Mouse (Mus musculus): ENCODE measurements at regions not wholly inside any gene's neighbourhood (a gene's known extent, or its start where the extent isn't known, plus 50 kb on each side); places are given as distances from the start of the nearest gene placed in this dataset.
A peak's percentile ranks its signal among the peaks of the same experiment; 100 is the strongest.

DNA sequence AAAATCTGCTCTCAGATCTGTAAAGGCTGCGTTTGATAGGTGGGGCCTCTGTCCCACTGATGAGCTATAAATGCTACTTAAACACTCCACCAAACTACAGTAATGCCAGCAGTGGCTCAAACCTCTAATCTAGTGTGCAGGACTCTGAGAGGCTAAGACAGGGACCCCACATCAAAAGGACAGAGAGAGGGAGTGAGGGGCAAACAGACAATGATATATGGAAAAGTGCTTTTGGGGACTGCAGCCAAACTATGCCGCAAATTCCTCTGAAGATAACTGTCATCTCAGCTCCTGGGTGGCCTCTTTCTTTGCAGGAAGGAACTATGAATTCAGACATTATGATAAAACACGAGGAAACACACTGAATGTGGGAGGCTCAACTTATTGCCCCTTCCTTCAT is 138.9 kb upstream of the Ddit4l start:
- no peak for DNase-seq

- no peak for DNase-seq
Measured at GRCm38 (mm10) chr3:137482971-137483370, 138.4 kb upstream of the Ddit4l start.

DNA sequence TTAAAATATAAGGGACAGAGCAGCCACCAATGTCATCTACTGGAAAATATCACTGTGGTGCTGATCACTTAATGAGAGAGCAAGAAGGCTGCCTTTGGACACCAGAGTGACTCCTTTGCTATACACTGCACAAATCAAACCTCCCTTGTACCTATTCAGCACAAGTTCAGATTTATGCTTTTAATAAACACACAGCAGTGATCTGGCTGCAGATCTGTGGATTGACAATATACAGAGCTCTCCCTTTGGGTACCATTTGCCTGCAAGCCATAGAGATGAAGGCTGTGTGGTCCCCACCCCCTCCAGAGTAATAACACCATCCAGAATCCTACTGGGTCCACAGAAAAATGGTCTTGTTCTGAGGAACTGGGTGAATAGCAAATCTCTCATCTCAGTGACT is 131.8 kb upstream of the Ddit4l start:
- DNase-seq = no peak

DNA sequence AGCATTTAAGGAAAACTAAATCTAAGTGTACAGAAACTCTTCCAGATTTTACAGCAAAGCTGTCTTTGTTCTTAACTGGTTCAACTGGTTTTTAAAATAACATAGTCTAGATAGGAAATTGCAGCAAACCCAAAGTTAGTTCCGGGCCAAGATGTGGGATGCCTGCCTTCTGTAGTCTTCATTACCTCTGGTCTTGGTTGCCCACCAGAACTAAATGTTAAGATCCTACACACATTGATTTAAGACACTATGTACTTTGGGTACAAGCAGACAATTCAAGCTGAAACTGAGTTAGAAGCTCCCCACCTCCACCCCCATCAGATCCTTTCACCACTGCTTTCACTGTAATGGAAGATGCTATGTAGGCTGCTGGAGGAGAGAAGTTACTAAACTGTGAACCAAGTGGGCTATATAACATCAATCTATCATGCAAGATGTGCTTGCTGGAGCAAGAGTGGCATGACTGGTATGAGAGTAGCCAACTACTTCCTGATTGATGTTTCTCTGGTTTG is 129.8 kb upstream of the Ddit4l start:
- no peak for DNase-seq

DNA sequence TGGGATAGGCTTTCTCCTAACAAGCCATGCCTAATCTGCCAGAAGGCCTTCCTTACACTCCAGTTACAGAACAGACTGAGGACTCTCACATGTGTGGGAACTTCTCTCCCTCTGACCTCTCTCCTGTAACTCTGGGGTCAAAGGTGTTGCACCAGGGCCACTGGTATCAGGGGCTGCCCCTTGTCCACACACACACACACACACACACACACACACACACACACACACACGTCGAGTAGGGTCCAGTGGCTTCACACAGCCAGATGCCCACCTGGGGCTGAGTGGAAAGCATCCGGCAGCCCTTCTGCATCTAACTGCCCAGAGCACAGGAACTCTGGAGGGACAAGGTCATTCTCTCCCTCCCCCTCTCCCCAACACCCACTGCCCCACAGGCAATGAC is 123.1 kb upstream of the Ddit4l start:
- DNase-seq = no peak

- no peak for DNase-seq
Measured at GRCm38 (mm10) chr3:137511283-137511682, 110.1 kb upstream of the Ddit4l start.

GRCm38 (mm10) chr3:137512411-137512810 is 109.0 kb upstream of the Ddit4l start:
- no peak for DNase-seq

DNA sequence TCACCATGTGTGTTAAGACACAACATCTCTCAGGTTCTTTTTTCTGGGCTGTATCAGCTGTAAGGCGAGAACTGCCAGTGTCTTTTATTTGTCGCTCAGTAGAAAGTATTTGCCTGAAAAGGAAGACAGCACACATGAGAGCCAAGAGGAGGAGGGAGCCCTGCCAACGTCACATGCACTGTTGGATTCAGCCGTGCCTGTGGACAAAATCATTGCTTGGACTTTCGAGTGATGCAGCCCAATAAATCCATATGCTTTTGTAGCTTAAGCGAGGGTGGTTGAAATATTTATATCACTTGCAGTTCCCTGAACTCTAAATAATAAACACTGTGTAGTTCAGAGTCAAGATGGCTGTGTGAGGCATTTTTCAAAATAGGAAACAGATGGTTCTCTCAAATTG is 108.4 kb upstream of the Ddit4l start:
- no peak for DNase-seq

DNA sequence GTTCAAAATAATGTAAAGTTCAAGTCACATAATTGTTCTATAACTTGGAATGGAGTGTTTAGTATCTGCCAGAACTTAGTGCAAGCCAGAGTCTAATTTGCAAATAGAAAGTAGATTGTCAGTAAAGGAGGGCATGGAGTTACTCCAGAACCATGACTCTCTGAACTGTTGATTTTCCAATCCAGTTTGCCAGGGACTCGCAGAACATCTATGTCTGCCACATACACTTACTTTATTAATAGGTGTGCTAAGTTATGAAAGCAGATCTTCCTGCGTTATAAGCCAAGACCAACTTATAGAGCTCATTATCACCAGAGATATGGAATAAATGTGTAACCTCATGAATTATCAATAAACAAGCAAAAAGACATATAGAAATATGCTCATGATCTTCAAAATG is 107.2 kb upstream of the Ddit4l start:
- DNase-seq = no peak

DNA sequence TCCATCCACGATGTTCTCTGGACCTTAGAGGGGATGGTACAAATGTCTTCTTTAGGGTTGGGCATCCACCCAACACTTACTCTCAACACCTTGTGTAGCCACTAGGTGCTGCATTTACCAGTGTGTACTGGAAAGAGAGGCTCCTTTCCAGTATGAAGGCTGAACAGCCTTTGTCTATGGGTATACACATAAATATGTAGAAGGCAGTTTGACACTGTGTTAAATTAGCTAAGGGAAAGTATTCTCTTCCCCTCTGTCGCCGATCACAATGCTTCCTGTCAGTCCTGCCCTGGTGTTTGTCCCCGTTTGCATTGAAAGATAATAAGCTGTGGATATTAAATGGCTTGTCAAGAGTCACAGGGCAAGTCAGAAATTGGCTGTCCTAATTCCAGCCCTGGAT is 104.0 kb upstream of the Ddit4l start:
- no peak for DNase-seq

DNA sequence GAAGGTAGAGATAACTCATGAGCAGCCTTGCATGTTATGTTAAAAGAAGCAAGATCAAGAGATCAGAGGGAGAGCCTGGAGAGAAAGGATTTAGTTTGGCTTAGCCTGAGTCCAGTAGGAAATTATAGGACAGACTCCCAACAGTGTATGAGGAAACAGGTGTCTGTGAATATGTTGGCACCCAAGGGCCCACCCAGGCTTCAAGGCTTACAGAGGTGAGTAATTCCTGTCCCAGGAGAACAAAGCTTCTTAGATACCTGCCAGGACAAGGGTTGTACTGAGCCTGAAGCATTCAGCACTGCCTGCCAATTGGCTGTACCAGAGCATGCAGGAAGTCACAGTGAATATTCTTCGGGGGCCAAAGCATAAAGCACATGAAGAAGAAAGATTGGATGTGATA is 101.2 kb upstream of the Ddit4l start:
- no peak for DNase-seq

DNA sequence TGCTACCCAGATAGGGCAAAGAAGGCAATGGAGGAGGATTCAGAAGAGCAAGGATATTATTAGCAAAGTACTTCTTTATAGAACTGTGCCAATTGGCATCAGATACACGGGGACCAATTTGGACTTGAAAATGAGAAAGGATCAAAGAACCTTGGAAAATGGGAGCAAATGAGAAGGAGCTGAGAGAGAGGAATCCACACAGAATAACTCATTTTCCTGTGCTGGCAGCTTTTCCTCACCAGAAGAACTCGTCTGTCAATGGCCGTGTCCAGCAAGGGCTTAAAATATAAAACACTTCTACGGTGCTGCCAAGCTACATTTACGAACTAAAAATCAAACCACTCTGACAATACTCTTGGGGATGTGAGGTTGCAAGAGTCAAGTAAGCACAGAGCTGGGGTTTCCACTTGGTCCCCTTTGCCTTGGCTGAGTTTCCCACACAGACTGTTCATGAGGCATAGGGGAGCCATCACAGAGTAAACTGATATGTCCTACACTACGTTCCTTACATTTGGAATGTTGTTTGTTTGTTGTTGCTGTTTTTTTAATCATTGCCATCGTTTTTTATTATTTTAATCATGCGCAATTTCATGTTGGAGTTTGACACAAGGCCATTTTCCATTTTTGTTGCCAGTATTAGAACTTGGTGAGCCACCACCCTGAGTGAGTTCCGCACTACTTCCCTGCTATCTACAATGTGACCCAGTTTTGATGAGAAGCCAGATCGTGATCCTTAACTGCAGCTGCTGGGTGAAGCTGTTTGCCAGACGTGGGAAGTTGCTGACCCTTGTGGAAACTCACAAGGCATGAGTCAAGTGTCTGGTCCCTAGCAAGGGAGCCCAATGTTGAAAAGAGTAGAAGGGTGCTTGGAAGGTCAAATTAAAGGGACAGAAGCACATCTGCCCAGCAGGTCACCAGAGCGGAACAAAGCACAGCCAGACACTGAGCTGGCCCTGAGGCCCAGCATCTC is 95.5 kb upstream of the Ddit4l start:
- no peak for DNase-seq

DNA sequence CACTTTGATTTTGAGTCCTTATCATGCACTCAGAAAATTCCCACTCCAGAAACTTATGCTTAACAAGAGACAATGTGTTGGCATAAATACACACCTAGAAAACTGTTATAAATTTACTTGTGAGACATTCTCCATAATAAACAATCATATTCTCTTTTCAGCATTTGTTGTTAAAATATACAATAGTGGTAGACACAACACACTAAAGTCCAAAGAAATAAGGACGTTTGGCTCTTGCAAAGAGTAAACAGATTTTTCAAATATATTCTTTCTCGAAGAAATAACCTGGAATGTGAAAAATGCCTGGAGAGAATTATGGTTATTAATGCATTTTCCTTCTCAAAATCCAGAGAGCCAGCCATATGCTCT is 91.8 kb upstream of the Ddit4l start:
- no peak for DNase-seq

DNA sequence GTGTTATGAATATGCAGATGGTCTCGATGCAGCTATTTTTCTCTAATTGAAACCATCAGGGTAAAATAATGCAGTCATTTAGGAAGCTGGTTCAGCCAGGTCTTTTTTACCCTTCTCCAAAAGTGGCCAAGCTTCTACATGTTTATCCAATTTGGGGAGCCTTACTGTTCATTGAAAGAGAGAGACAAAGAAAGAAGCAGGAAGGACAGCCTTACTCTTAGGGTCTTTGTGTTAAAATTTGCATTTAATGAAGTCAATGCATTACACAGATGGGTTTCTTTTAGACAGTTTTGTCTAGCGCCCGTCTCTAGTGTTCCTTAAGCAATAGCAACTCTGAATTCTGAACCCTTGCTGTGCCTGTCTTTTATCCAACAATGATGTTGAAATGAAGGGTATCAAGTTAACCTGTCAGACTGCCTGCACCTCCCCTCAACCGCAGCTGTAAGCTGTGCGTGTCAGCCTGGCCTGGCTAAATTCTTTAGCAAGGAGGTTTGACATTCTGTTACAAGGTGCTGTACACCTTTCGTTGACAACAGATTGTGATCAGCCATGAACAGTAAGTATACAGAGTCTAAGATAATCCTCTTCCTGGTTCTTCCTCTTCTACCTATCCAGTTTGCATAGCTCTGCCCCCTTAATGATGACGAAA is 91.3 kb upstream of the Ddit4l start:
- DNase-seq = no peak

GRCm38 (mm10) chr3:137541666-137542065 is 79.7 kb upstream of the Ddit4l start:
- no peak for DNase-seq

DNA sequence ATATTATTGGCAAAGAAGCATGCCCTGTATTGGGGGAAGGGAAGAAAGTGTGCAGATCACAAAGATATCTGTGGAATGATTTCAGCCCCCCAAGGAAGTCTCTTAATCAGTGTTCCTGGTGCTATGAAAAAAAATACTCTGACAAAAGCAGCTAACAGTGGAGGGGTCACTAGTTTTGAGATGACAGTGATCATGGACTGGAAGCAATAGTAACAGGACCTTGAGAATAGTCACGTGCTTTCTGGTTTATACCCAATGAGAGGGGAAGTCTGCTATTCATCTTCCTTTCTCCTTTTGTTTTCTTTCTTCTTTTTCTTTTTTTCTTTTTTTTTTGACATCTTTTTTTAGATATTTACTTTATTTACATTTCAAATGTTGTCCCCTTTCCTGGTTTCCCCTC is 79.1 kb upstream of the Ddit4l start:
- DNase-seq = no peak

DNA sequence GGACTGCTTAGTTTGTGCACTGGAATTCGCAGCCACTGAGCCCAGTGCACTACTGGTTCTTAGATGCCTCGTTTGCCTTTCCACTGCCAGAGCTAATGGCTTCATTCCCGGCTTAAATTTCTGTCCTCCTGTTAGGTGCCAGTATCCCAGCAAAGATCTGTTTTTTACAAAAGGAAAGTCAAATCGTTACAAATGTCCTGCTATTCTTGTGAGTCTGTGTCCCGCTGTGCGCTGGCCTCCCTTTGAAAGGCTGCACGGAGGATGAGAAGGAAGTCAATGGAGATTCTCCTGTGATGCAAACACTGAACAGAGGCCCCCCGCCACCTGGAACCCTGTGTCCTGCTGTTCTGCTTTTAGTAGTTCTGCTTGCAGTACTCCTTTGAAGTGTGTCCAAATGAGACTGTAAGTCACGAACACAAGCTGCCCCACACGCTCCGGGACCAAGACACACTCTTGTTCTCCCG is 74.0 kb upstream of the Ddit4l start:
- peak; percentile 7 for DNase-seq

DNA sequence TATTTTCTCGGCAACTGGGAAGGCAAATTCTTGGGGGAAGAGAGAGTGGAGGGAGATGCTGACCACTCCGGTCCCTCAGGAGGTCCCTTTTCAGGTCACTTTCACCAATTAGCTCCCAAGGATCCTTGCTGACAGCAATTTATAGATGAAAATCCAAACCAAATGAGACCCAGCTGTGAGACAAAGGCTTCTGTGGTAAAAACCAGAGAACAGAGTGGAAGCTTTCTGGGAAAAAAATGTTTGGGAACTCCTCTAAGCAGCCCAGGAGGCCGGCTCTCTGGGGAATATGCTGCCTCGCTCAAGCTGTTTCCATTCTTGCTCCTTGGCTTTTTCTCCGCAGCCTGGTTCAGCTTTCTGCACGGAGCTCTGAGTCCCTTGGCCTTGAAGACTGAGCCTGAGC is 73.5 kb upstream of the Ddit4l start:
- peak; percentile 42 for DNase-seq

GRCm38 (mm10) chr3:137550708-137551107 is 70.7 kb upstream of the Ddit4l start:
- DNase-seq = no peak

GRCm38 (mm10) chr3:137552472-137553336 is 68.7 kb upstream of the Ddit4l start:
- no peak for DNase-seq

DNA sequence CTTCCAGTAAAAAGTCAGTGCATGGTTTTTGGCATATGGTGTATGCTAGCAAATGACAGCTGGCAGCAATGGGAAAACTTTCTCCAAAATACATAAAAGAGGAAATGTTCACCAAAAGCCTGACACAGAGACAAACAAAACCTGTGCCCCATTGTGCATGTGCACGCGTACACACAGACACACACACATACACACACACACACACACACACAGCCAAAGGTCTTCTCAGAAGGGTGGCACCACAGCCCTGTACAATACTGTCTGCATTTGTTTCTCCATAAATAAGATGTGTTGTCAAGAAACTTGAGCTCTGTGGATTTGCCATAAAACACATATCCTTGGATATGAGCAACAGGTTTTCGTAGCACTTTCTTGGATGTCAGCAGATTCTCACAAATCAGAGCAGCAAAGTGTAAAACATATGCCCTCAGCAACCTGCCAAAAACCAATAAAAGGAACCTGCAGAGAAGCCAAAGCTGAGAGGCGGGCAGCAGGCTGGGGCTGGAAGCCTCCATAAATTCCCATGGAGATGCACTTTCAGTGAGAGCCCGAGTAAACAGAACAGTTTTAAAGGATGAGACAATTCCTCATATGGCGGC is 60.5 kb upstream of the Ddit4l start:
- DNase-seq = no peak

DNA sequence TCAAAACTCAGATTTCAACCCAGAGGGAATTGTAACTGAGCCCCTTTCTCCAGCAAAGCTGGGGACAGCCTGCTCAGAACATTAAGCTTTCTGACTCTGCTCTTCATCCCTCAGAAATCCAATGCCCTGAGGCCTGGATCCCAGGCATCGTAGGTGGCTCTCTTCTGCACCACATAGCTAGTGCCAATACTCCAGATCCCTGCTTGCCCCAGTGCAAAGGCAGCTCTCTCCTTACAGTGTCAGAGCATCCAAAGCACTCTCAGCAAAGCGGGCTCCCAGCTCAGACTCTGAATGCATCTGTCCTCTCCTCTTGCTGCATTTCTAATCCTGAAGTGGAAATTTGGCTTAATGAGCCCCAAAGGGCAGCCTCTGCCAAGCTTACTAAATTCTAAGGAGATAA is 59.4 kb upstream of the Ddit4l start:
- DNase-seq = no peak
